In genomic region chr15:89150041-89150390, GRCm38 (mm10) we compare ENCODE assay signal across 8 mouse cellular contexts. TPM values are rescaled to one million over a fixed set of nuclear protein-coding genes. Genes with fewer than 3 reads are reported as not detected.
DNase-seq lines count a peak whose midpoint lies in the region; ATAC-seq and TF ChIP-seq lines count a peak whose summit lies in the region.

No protein-coding gene starts in this region.

- H3K4me1 ChIP-seq in G1E (ENCODE audit: insufficient read depth, low read depth, low read length): peaks cover 17% of the 10 kb centered on the region
- peaks cover 15% of the 10 kb centered on the region; the same call in 1 of the 2 replicates for H3K4me1 ChIP-seq in forebrain, postnatal 0 days (ENCODE audit: insufficient read depth)
- peaks cover 21% of the 10 kb centered on the region for H3K4me1 ChIP-seq in limb, embryonic 11.5 days (ENCODE audit: control insufficient read depth, insufficient read depth, low read length)
- H3K4me1 ChIP-seq in midbrain, postnatal 0 days (ENCODE audit: insufficient read depth, low read length): peaks cover 25% of the 10 kb centered on the region

- DNase-seq in CD4-positive, CD25-positive, alpha-beta regulatory T cell, adult 2 months (ENCODE audit: low read depth, low spot score): peak; percentile 75
- DNase-seq in G1E (ENCODE audit: low spot score): peak; percentile 54
- DNase-seq in forebrain, postnatal 0 days: no peak
- peak; percentile 85 for DNase-seq in limb, embryonic 11.5 days (ENCODE audit: low spot score)
- DNase-seq in midbrain, postnatal 0 days (ENCODE audit: low spot score): peak; percentile 32
- DNase-seq in cerebellum, adult 11 months: no peak

- no peak overlapping the region for H3K27ac ChIP-seq in forebrain, postnatal 0 days (ENCODE audit: low read depth, low read length)
- no peak overlapping the region for H3K27ac ChIP-seq in limb, embryonic 11.5 days (replicated peaks; ENCODE audit: low read depth, low read length)
- H3K27ac ChIP-seq in midbrain, postnatal 0 days (ENCODE audit: low read depth, low read length): no peak overlapping the region

- no peak for ATAC-seq in CD4-positive, CD25-positive, alpha-beta regulatory T cell, adult 4 months
- ATAC-seq in G1E (ENCODE audit: extremely low read depth, insufficient number of reproducible peaks, low FRiP score, poor library complexity, severe bottlenecking): peak; percentile 45
- ATAC-seq in forebrain, postnatal 0 days: no peak
- ATAC-seq in limb, embryonic 11.5 days (ENCODE audit: insufficient number of reproducible peaks, low FRiP score, low TSS enrichment, low read depth): no peak
- no peak for ATAC-seq in midbrain, postnatal 0 days (ENCODE audit: low FRiP score)
- no peak for ATAC-seq in cerebellum, adult (ENCODE audit: insufficient number of reproducible peaks, low FRiP score, low TSS enrichment)

- H3K9me3 ChIP-seq in G1E (replicated peaks): no peaks in the 10 kb centered on the region
- no peaks in the 10 kb centered on the region for H3K9me3 ChIP-seq in forebrain, postnatal 0 days (ENCODE audit: low read length)
- no peaks in the 10 kb centered on the region for H3K9me3 ChIP-seq in limb, embryonic 11.5 days (ENCODE audit: control insufficient read depth, low read length)
- no peaks in the 10 kb centered on the region for H3K9me3 ChIP-seq in midbrain, postnatal 0 days (ENCODE audit: low read length)

- H3K9ac ChIP-seq in forebrain, postnatal 0 days: peak overlapping the region; percentile 87
- peak overlapping the region; percentile 79; the same call in 1 of the 2 replicates for H3K9ac ChIP-seq in limb, embryonic 11.5 days (ENCODE audit: low read length)
- H3K9ac ChIP-seq in midbrain, postnatal 0 days (replicated peaks; ENCODE audit: low read length, poor library complexity, severe bottlenecking): peak overlapping the region; percentile 78

- H3K36me3 ChIP-seq in G1E (replicated peaks): no peaks in the 10 kb centered on the region
- H3K36me3 ChIP-seq in forebrain, postnatal 0 days (ENCODE audit: insufficient read depth): peaks cover 11% of the 10 kb centered on the region
- H3K36me3 ChIP-seq in limb, embryonic 11.5 days (ENCODE audit: control insufficient read depth, insufficient read depth, low read length): peaks cover 5% of the 10 kb centered on the region; the same call in 1 of the 2 replicates
- H3K36me3 ChIP-seq in midbrain, postnatal 0 days (ENCODE audit: insufficient read depth, low read length): peaks cover 9% of the 10 kb centered on the region

- H3K4me2 ChIP-seq in forebrain, postnatal 0 days (ENCODE audit: low read depth): peak overlapping the region; percentile 83
- H3K4me2 ChIP-seq in limb, embryonic 11.5 days (ENCODE audit: low read depth, severe bottlenecking): peak overlapping the region; percentile 96
- peak overlapping the region; percentile 93 for H3K4me2 ChIP-seq in midbrain, postnatal 0 days (ENCODE audit: low read depth, low read length, poor library complexity, severe bottlenecking)

- 4% methylated on average over 13 of the region's 13 CpGs for WGBS in forebrain, postnatal 0 days
- WGBS in limb, embryonic 11.5 days: 2% methylated on average over 13 of the region's 13 CpGs
- WGBS in midbrain, postnatal 0 days: 5% methylated on average over 13 of the region's 13 CpGs

- peaks cover 47% of the 10 kb centered on the region for H3K27me3 ChIP-seq in G1E (ENCODE audit: insufficient read depth, low read length)
- no peaks in the 10 kb centered on the region for H3K27me3 ChIP-seq in forebrain, postnatal 0 days (ENCODE audit: insufficient read depth, low read length)
- H3K27me3 ChIP-seq in limb, embryonic 11.5 days (ENCODE audit: control insufficient read depth, insufficient read depth, low read length): peaks cover 13% of the 10 kb centered on the region; the same call in 1 of the 2 replicates
- no peaks in the 10 kb centered on the region for H3K27me3 ChIP-seq in midbrain, postnatal 0 days (ENCODE audit: insufficient read depth, low read length)

- peak overlapping the region; percentile 69; the same call in 1 of the 2 replicates for H3K4me3 ChIP-seq in G1E (ENCODE audit: low read depth, low read length)
- H3K4me3 ChIP-seq in forebrain, postnatal 0 days (ENCODE audit: low read depth, low read length): peak overlapping the region; percentile 76
- H3K4me3 ChIP-seq in limb, embryonic 11.5 days (ENCODE audit: low read depth, low read length): peak overlapping the region; percentile 67
- H3K4me3 ChIP-seq in midbrain, postnatal 0 days (ENCODE audit: low read depth, low read length): peak overlapping the region; percentile 70

- no peak for TF ChIP-seq CTCF in G1E (IDR thresholded peaks at IDR 0.05; ENCODE audit: low read depth, low read length)
- peak; percentile 29 for TF ChIP-seq CTCF in forebrain, postnatal 0 days (IDR thresholded peaks at IDR 0.05; ENCODE audit: low read depth)
- no peak for TF ChIP-seq CTCF in midbrain, postnatal 0 days (IDR thresholded peaks at IDR 0.05)

RNA-seq across cellular contexts. Expression of gene Mapk11, which starts 0.6 kb away (rescaled TPM):
- polyA plus RNA-seq in CD4-positive, CD25-positive, alpha-beta regulatory T cell, adult 4 months (2017; shearing (Covaris generic)): 10 to 100 TPM; 21.7 to 39.5 TPM
- total RNA-seq in G1E (2014; fragmentation: Nextera tagmentation) (not detected in 2 replicates), G1E (2017) (0.38 and 0.46 TPM in 2 replicates)
- 0.07 TPM in 1 of 2 replicates, not detected in the other for polyA plus RNA-seq in G1E (2012)
- 35.2 and 35.8 TPM in 2 replicates for total RNA-seq in forebrain, postnatal 0 days (2014; rRNA removed)
- 16.2 and 21.3 TPM in 2 replicates for polyA plus RNA-seq in forebrain, postnatal 0 days (2015; fragmentation: Nextera tagmentation; extraction: Ambion mirVana)
- 15.3 and 16.6 TPM in 2 replicates for polyA plus RNA-seq in limb, embryonic 11.5 days (2014; fragmentation: Nextera tagmentation; extraction: Ambion mirVana)
- total RNA-seq in midbrain, postnatal 0 days (2014; rRNA removed): 26.9 and 34.8 TPM in 2 replicates
- polyA plus RNA-seq in midbrain, postnatal 0 days (2015; fragmentation: Nextera tagmentation; extraction: Ambion mirVana): 18.9 and 19.3 TPM in 2 replicates

RNA-seq across cellular contexts. Expression of gene Mapk12, which starts 9.5 kb away (rescaled TPM):
- 1 to 10 TPM; 5.2 to 5.6 TPM for polyA plus RNA-seq in CD4-positive, CD25-positive, alpha-beta regulatory T cell, adult 4 months (2017; shearing (Covaris generic))
- total RNA-seq in G1E (2014; fragmentation: Nextera tagmentation): not detected in 2 replicates
- total RNA-seq in G1E (2017): 0.16 TPM in 1 of 2 replicates, not detected in the other
- polyA plus RNA-seq in G1E (2012): not detected in 2 replicates
- 1.8 and 3.4 TPM in 2 replicates for total RNA-seq in forebrain, postnatal 0 days (2014; rRNA removed)
- 2.0 and 2.8 TPM in 2 replicates for polyA plus RNA-seq in forebrain, postnatal 0 days (2015; fragmentation: Nextera tagmentation; extraction: Ambion mirVana)
- polyA plus RNA-seq in limb, embryonic 11.5 days (2014; fragmentation: Nextera tagmentation; extraction: Ambion mirVana): 14.3 and 15.2 TPM in 2 replicates
- total RNA-seq in midbrain, postnatal 0 days (2014; rRNA removed): 1.5 and 4.7 TPM in 2 replicates
- 2.0 and 3.2 TPM in 2 replicates for polyA plus RNA-seq in midbrain, postnatal 0 days (2015; fragmentation: Nextera tagmentation; extraction: Ambion mirVana)

RNA-seq across cellular contexts. Expression of gene Hdac10, which starts 21.5 kb away (rescaled TPM):
- 10 to 100 TPM; 34.9 to 63.5 TPM for polyA plus RNA-seq in CD4-positive, CD25-positive, alpha-beta regulatory T cell, adult 4 months (2017; shearing (Covaris generic))
- total RNA-seq in G1E (2014; fragmentation: Nextera tagmentation): 6.8 and 9.3 TPM in 2 replicates
- total RNA-seq in G1E (2017): 16.1 and 22.3 TPM in 2 replicates
- 11.5 and 18.3 TPM in 2 replicates for polyA plus RNA-seq in G1E (2012)
- 33.1 and 44.3 TPM in 2 replicates for total RNA-seq in forebrain, postnatal 0 days (2014; rRNA removed)
- 27.9 and 30.1 TPM in 2 replicates for polyA plus RNA-seq in forebrain, postnatal 0 days (2015; fragmentation: Nextera tagmentation; extraction: Ambion mirVana)
- polyA plus RNA-seq in limb, embryonic 11.5 days (2014; fragmentation: Nextera tagmentation; extraction: Ambion mirVana): 9.1 and 9.8 TPM in 2 replicates
- total RNA-seq in midbrain, postnatal 0 days (2014; rRNA removed): 24.4 and 26.4 TPM in 2 replicates
- 24.5 and 25.6 TPM in 2 replicates for polyA plus RNA-seq in midbrain, postnatal 0 days (2015; fragmentation: Nextera tagmentation; extraction: Ambion mirVana)

RNA-seq across cellular contexts. Expression of gene Tubgcp6, which starts 27.1 kb away (rescaled TPM):
- polyA plus RNA-seq in CD4-positive, CD25-positive, alpha-beta regulatory T cell, adult 4 months (2017; shearing (Covaris generic)): 10 to 100 TPM; 16.0 to 17.5 TPM
- total RNA-seq in G1E (2014; fragmentation: Nextera tagmentation) (41.4 and 55.2 TPM in 2 replicates), G1E (2017) (19.3 and 21.5 TPM in 2 replicates)
- 31.8 and 35.4 TPM in 2 replicates for polyA plus RNA-seq in G1E (2012)
- total RNA-seq in forebrain, postnatal 0 days (2014; rRNA removed): 24.6 and 42.4 TPM in 2 replicates
- 7.4 and 8.8 TPM in 2 replicates for polyA plus RNA-seq in forebrain, postnatal 0 days (2015; fragmentation: Nextera tagmentation; extraction: Ambion mirVana)
- polyA plus RNA-seq in limb, embryonic 11.5 days (2014; fragmentation: Nextera tagmentation; extraction: Ambion mirVana): 22.6 and 23.5 TPM in 2 replicates
- 46.1 and 68.0 TPM in 2 replicates for total RNA-seq in midbrain, postnatal 0 days (2014; rRNA removed)
- 10.8 and 11.0 TPM in 2 replicates for polyA plus RNA-seq in midbrain, postnatal 0 days (2015; fragmentation: Nextera tagmentation; extraction: Ambion mirVana)

RNA-seq across cellular contexts. Expression of gene Plxnb2, which starts 30.6 kb away (rescaled TPM):
- 1 to 10 TPM in 1 of 2 experiments, under 1 TPM in 1; 0.85 to 2.8 TPM for polyA plus RNA-seq in CD4-positive, CD25-positive, alpha-beta regulatory T cell, adult 4 months (2017; shearing (Covaris generic))
- total RNA-seq in G1E (2014; fragmentation: Nextera tagmentation) (9.9 and 10.6 TPM in 2 replicates), G1E (2017) (1.8 and 3.1 TPM in 2 replicates)
- 15.5 and 17.6 TPM in 2 replicates for polyA plus RNA-seq in G1E (2012)
- total RNA-seq in forebrain, postnatal 0 days (2014; rRNA removed): 126 and 138 TPM in 2 replicates
- 45.2 and 52.8 TPM in 2 replicates for polyA plus RNA-seq in forebrain, postnatal 0 days (2015; fragmentation: Nextera tagmentation; extraction: Ambion mirVana)
- 122 and 125 TPM in 2 replicates for polyA plus RNA-seq in limb, embryonic 11.5 days (2014; fragmentation: Nextera tagmentation; extraction: Ambion mirVana)
- total RNA-seq in midbrain, postnatal 0 days (2014; rRNA removed): 153 and 199 TPM in 2 replicates
- 46.8 and 50.4 TPM in 2 replicates for polyA plus RNA-seq in midbrain, postnatal 0 days (2015; fragmentation: Nextera tagmentation; extraction: Ambion mirVana)

Comparison
In these comparisons a context has a peak if more than half of its experiments do, and no peak if none do; other contexts are left out.
1. DNase-seq: peak in CD4-positive, CD25-positive, alpha-beta regulatory T cell, adult 2 months (single experiment), G1E (single experiment), limb, embryonic 11.5 days (single experiment) and midbrain, postnatal 0 days (single experiment); none in forebrain, postnatal 0 days (single experiment) and cerebellum, adult 11 months (single experiment).
2. RNA of gene Mapk11, which starts 0.6 kb away (polyA plus RNA-seq): 21.7 to 39.5 TPM in CD4-positive, CD25-positive, alpha-beta regulatory T cell, adult 4 months, 16.2 to 21.3 TPM in forebrain, postnatal 0 days, 18.9 to 19.3 TPM in midbrain, postnatal 0 days and 15.3 to 16.6 TPM in limb, embryonic 11.5 days; 0.07 TPM in G1E; every median in the first group is over 10 times any median in the second.
3. Peak in every context shown above with its lines, with median percentiles within 50 percentile points of each other: H3K4me3 ChIP-seq, H3K4me2 ChIP-seq and H3K9ac ChIP-seq.